Mouse (Mus musculus): Measurements from ENCODE around the gene Svop. TPM values are rescaled to one million over a fixed set of nuclear protein-coding genes. Genes with fewer than 3 reads are reported as not detected.

Svop gene
- total and polyA plus RNA-seq, 3 experiments: not detected

GRCm38 (mm10) chr5:114048731-114049308, 42.5 kb downstream of the Svop start:
- Histone ChIP-seq H3K4me1 (ENCODE audit: control insufficient read depth in 1 of 2, insufficient read depth in 2 of 2, low read length in 2 of 2) (no peaks in the 10 kb centered on the region), H3K36me3 (ENCODE audit: control insufficient read depth in 1 of 2, insufficient read depth in 2 of 2, low read length in 2 of 2) (peaks cover 0 to 2% of the 10 kb centered on the region in 2 experiments; a peak in 1 of 4 replicates), H3K27me3 (ENCODE audit: control insufficient read depth in 1 of 2, insufficient read depth in 2 of 2, low read length in 2 of 2) (no peaks in the 10 kb centered on the region), H3K27ac (ENCODE audit: control insufficient read depth, low read depth, low read length) (no peak overlapping the region), H3K79me2 (ENCODE audit: control insufficient read depth, insufficient read depth, low read length, poor library complexity) (no peaks in the 10 kb centered on the region), H3K9ac (ENCODE audit: control insufficient read depth, low read depth, low read length, poor library complexity, severe bottlenecking) (no peak overlapping the region), H3K9me3 (replicated peaks; ENCODE audit: insufficient read depth, low read length) (no peaks in the 10 kb centered on the region), H3K4me3 (ENCODE audit: control insufficient read depth in 1 of 2, insufficient read depth in 1 of 2, low read depth in 2 of 2, low read length in 2 of 2) (no peak overlapping the region)
- no peak for DNase-seq (ENCODE audit: low read depth, low spot score)
- TF ChIP-seq EP300 (IDR thresholded peaks at IDR 0.05; ENCODE audit: low read depth in 1 of 2, low read length in 2 of 2): no peak
- no peak for TF ChIP-seq ELF1 (IDR thresholded peaks at IDR 0.05; ENCODE audit: low read depth, low read length)
- TF ChIP-seq CTCF (IDR thresholded peaks at IDR 0.05 in 2 of 3, conservative IDR thresholded peaks at IDR 0.05 in 1 of 3; ENCODE audit: control insufficient read depth in 1 of 3, insufficient read depth in 1 of 3, low read depth in 2 of 3, low read length in 3 of 3, poor library complexity in 1 of 3, severe bottlenecking in 1 of 3): no peak
- TF ChIP-seq TCF12 (IDR thresholded peaks at IDR 0.05; ENCODE audit: low read depth, low read length): no peak
- TF ChIP-seq GATA1 (IDR thresholded peaks at IDR 0.05; ENCODE audit: low read depth, low read length): no peak
- no peak for TF ChIP-seq USF2 (IDR thresholded peaks at IDR 0.05; ENCODE audit: borderline replicate concordance in 1 of 2, insufficient read depth in 1 of 2, low read depth in 1 of 2, low read length in 2 of 2)
- TF ChIP-seq POLR2AphosphoS2 (IDR thresholded peaks at IDR 0.05; ENCODE audit: low read length): no peak
- no peak for TF ChIP-seq UBTF (IDR thresholded peaks at IDR 0.05; ENCODE audit: borderline replicate concordance, insufficient read depth, low read depth, low read length)
- no peak for TF ChIP-seq MAZ (IDR thresholded peaks at IDR 0.05; ENCODE audit: low read depth, low read length)
- no peak for TF ChIP-seq KAT2A (conservative IDR thresholded peaks at IDR 0.05; ENCODE audit: low read depth, low read length)
- no peak for TF ChIP-seq NRF1 (IDR thresholded peaks at IDR 0.05; ENCODE audit: insufficient read depth, low read depth, low read length, poor library complexity, severe bottlenecking)
- no peak for TF ChIP-seq RCOR1 (IDR thresholded peaks at IDR 0.05; ENCODE audit: low read depth, low read length)

GRCm38 (mm10) chr5:114047182-114047581, 44.2 kb downstream of the Svop start:
- H3K27me3 ChIP-seq (ENCODE audit: control insufficient read depth in 1 of 2, insufficient read depth in 2 of 2, low read length in 2 of 2): no peaks in the 10 kb centered on the region
- peaks cover 0 to under 1% of the 10 kb centered on the region in 2 experiments; a peak in 1 of 4 replicates for H3K36me3 ChIP-seq (ENCODE audit: control insufficient read depth in 1 of 2, insufficient read depth in 2 of 2, low read length in 2 of 2)
- H3K79me2 ChIP-seq (ENCODE audit: control insufficient read depth, insufficient read depth, low read length, poor library complexity): no peaks in the 10 kb centered on the region
- peak; percentile 44 for DNase-seq (ENCODE audit: low read depth, low spot score)
- no peak overlapping the region for H3K27ac ChIP-seq (ENCODE audit: control insufficient read depth, low read depth, low read length)
- H3K9me3 ChIP-seq (replicated peaks; ENCODE audit: insufficient read depth, low read length): no peaks in the 10 kb centered on the region
- H3K4me3 ChIP-seq (ENCODE audit: control insufficient read depth in 1 of 2, insufficient read depth in 1 of 2, low read depth in 2 of 2, low read length in 2 of 2): no peak overlapping the region
- no peak overlapping the region for H3K9ac ChIP-seq (ENCODE audit: control insufficient read depth, low read depth, low read length, poor library complexity, severe bottlenecking)
- no peaks in the 10 kb centered on the region for H3K4me1 ChIP-seq (ENCODE audit: control insufficient read depth in 1 of 2, insufficient read depth in 2 of 2, low read length in 2 of 2)
- TF ChIP-seq MYB (IDR thresholded peaks at IDR 0.05; ENCODE audit: low read depth, low read length) (no peak), CTCF (IDR thresholded peaks at IDR 0.05 in 2 of 3, conservative IDR thresholded peaks at IDR 0.05 in 1 of 3; ENCODE audit: control insufficient read depth in 1 of 3, insufficient read depth in 1 of 3, low read depth in 2 of 3, low read length in 3 of 3, poor library complexity in 1 of 3, severe bottlenecking in 1 of 3) (peak; percentile 14 to 85 (median 76); a peak in 4 of 6 replicates), NRF1 (IDR thresholded peaks at IDR 0.05; ENCODE audit: insufficient read depth, low read depth, low read length, poor library complexity, severe bottlenecking) (no peak), MAZ (IDR thresholded peaks at IDR 0.05; ENCODE audit: low read depth, low read length) (no peak), HCFC1 (IDR thresholded peaks at IDR 0.05; ENCODE audit: low read depth, low read length) (no peak), UBTF (IDR thresholded peaks at IDR 0.05; ENCODE audit: borderline replicate concordance, insufficient read depth, low read depth, low read length) (no peak), SMC3 (IDR thresholded peaks at IDR 0.05; ENCODE audit: low read depth, low read length) (peak; percentile 58), MXI1 (IDR thresholded peaks at IDR 0.05; ENCODE audit: low read depth, low read length) (no peak), SIN3A (IDR thresholded peaks at IDR 0.05; ENCODE audit: low read length) (no peak), ZC3H11A (IDR thresholded peaks at IDR 0.05; ENCODE audit: low read depth, low read length) (peak; percentile 50; the same call in 1 of the 2 replicates), POLR2A (IDR thresholded peaks at IDR 0.05; ENCODE audit: control insufficient read depth in 1 of 2, insufficient read depth in 1 of 2, low read depth in 1 of 2, low read length in 2 of 2, poor library complexity in 1 of 2) (no peak), TCF12 (IDR thresholded peaks at IDR 0.05; ENCODE audit: low read depth, low read length) (no peak), TAL1 (IDR thresholded peaks at IDR 0.05; ENCODE audit: low read length) (no peak), POLR2AphosphoS5 (IDR thresholded peaks at IDR 0.05; ENCODE audit: borderline replicate concordance, low read depth, low read length) (no peak), USF2 (IDR thresholded peaks at IDR 0.05; ENCODE audit: borderline replicate concordance in 1 of 2, insufficient read depth in 1 of 2, low read depth in 1 of 2, low read length in 2 of 2) (no peak), GATA1 (IDR thresholded peaks at IDR 0.05; ENCODE audit: low read depth, low read length) (no peak), GABPA (IDR thresholded peaks at IDR 0.05; ENCODE audit: low read depth, low read length) (no peak), MEF2A (IDR thresholded peaks at IDR 0.05; ENCODE audit: extremely low read depth, insufficient replicate concordance, low read depth, low read length, poor library complexity, severe bottlenecking) (no peak), MYC (IDR thresholded peaks at IDR 0.05; ENCODE audit: low read depth, low read length) (no peak), ZKSCAN1 (IDR thresholded peaks at IDR 0.05; ENCODE audit: low read depth, low read length) (no peak), RAD21 (IDR thresholded peaks at IDR 0.05; ENCODE audit: low read depth, low read length) (peak; percentile 81), ZMIZ1 (IDR thresholded peaks at IDR 0.05; ENCODE audit: low read depth, low read length) (no peak), ELF1 (IDR thresholded peaks at IDR 0.05; ENCODE audit: low read depth, low read length) (no peak), RCOR1 (IDR thresholded peaks at IDR 0.05; ENCODE audit: low read depth, low read length) (no peak), POLR2AphosphoS2 (IDR thresholded peaks at IDR 0.05; ENCODE audit: low read length) (no peak)
